Mouse (Mus musculus) megakaryocyte-erythroid progenitor cell, adult 5 weeks (primary cell): ENCODE measurements around the gene Kcng3. TPM values are rescaled to one million over a fixed set of nuclear protein-coding genes. Genes with fewer than 3 reads are reported as not detected.

Experiments
- polyA plus RNA-seq: library from polyadenylated mRNA; stranded (reverse); fragments of >175 nt; gene quantifications from 2 replicates; pipeline ENCODE4 v1.2.3, GENCODE M21; 2012

The Kcng3 gene
- polyA plus RNA-seq, result 0.56 and 0.57 TPM in 2 replicates

DNA sequence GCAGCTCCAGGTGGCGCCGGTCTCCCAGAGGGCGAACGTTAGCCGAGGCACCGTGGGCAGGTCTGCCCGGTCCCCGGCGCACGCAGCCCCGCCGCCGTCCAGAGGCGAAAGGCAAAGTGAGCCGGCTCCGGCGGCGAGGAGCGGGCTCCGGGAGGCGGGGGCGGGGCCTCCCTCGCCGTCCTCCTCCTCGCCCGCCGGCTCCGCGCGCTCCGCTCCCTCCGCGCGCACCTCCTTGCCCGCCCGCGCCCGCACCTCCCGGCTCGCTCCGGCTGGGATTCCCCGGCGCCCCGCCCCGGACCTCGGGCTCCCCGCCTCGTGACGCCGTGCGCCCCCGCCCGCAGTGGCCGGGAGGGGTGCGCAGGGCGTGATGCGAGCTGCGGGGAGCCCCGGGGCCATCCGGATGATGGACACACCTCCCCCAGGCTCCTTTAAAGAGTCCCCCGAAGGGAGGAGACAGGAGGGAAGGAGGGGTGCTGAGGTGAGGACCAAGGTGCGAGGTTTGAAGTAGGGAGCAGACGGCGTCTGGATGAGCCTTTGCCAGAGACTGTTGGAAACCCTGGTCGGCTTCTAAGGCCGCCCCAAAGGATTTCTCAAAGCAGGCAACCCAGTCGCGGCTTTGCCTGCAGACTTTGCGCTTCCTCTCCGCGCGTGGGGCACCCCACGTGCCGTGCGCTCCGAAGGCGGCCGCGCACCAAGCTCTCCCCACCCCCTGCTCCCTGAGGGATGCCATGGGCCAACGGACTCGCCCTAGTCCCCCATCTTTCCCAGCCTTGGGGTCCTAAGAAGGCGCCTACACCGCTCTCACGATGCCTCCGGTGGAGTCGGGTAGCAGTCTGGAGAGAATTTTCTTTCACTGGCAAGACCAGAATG, at the start of gene Kcng3:
Kcng3 (minus strand) TSS at position 113 of the 870 bp plus-strand sequence.

Other genes with a start within 250 kb of the Kcng3 start
- gene Cox7a2l, start 114.6 kb downstream of the Kcng3 start, polyA plus RNA-seq, result 257 and 280 TPM in 2 replicates
- gene Mta3, start 74.3 kb upstream of the Kcng3 start, polyA plus RNA-seq, result 104 and 137 TPM in 2 replicates
- 15.6 and 16.9 TPM in 2 replicates for gene Haao, start 216.1 kb upstream of the Kcng3 start, polyA plus RNA-seq